Mouse (Mus musculus): Measurements from ENCODE around the gene Lhb.
A peak's percentile ranks its signal among the peaks of the same experiment; 100 is the strongest.

Gene Lhb

GRCm38 (mm10) chr7:45413864-45414739, 6.5 kb upstream of the Lhb start:
- DNase-seq (ENCODE audit: low spot score in 2 of 2), result no peak

GRCm38 (mm10) chr7:45414740-45415224, 5.8 kb upstream of the Lhb start:
- no peak for DNase-seq (ENCODE audit: low spot score in 2 of 2)

- peak; percentile 61 to 66 for DNase-seq (ENCODE audit: low spot score in 2 of 2)
Measured at GRCm38 (mm10) chr7:45415636-45416035, 5.0 kb upstream of the Lhb start.

GRCm38 (mm10) chr7:45417962-45418492, 2.6 kb upstream of the Lhb start:
- no peak for DNase-seq (ENCODE audit: low spot score in 2 of 2)

DNA sequence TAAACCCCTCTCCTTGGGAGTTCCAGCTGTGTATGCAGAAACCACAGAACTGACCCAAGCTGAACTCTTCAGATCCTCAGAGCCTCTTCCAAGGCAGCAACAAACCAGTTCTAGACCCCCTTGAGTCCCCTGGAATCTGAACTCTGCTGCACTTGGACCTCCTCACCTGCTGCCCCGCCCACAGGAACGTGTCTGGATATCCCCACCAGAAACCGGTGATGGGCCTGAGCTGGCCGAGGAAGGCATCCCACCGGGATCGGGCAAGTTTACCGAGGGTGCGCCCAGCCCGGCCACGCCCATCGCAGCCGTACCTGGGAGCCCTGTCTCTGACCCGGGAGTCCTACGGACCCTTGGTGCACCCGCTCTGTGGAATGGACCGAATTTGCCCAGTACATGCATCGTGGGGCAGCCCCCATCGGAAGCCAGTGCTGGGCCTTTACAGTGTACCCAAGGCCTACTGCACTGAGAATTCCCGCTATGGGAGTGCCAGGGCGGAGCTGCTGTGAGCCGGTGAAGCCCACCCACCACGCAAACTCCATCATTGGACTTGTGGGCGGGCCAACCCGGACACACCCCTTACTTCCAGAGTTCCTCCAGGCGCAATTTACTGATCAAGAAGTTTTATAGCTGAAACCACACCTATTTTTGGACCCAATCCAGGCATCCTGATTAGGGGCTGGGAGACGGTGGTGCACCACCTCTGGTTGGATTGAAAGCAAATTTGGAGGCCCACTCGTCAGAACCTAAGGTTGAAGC, 583 bp upstream of the Lhb start:
- no peak for DNase-seq (ENCODE audit: low spot score in 2 of 2)

- DNase-seq (ENCODE audit: low spot score in 2 of 2), result no peak
Measured at GRCm38 (mm10) chr7:45421194-45421593, 574 bp downstream of the Lhb start.

DNA sequence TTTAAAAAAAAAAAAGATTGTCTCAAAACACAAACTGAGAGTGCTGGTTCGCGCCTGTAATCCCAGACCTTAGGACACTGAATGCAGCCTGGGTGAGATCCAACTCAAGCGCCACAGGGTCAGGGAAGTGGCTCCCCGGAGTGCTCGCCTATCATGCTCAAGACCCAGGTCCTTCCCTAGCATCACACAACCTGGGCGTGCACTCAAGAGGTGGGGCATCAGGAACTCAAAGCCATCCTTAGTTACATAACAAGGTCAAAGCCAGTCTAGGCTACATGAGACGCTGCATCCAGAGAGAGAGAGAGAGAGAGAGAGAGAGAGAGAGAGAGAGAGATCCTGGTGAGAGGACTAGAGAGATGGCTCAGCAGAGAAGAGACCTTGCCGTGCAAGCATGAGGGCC, 5.9 kb downstream of the Lhb start:
- no peak for DNase-seq (ENCODE audit: low spot score in 2 of 2)

DNA sequence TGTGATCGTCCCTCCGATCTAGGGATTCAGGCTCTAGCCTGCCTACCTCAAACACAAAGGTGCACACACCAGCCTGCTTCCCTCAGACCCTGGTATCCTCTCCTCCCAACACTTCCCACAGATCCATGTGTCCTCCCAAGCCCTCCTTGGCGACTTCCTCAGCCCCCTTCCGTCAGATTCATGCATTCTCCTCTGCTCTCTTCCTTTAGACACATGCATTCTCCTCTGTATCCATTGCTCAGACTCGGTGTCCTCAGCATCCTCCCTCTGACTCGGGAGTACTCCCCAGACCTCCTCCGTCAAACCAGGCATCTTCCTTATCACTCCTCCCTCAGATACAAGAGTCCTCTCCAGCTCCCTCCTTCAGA, 13.2 kb downstream of the Lhb start:
- DNase-seq (ENCODE audit: low spot score in 2 of 2), result no peak

- DNase-seq (ENCODE audit: low spot score in 2 of 2), result peak; percentile 100
Measured at GRCm38 (mm10) chr7:45434203-45435015, 13.8 kb downstream of the Lhb start, which contains the start of gene Gys1. Gene Gys1, plus strand, starts transcription at chr7:45434844.

GRCm38 (mm10) chr7:45435038-45435437, 14.4 kb downstream of the Lhb start:
- no peak for DNase-seq (ENCODE audit: low spot score in 2 of 2)

DNA sequence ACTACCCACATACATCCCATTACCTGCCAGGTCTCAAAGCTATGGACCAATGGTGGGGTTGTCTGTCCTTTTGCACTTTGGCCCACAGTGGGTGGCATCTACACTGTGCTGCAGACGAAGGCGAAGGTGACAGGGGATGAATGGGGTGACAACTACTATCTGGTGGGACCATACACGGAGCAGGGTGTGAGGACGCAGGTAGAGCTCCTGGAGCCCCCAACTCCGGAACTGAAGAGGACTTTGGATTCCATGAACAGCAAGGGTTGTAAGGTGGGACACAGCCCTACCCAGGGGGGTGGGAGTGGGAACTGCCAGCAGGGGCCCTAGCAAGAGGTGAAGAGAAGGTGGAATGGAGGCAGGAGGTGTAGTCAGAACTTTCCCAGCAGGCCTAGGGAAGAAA, 15.8 kb downstream of the Lhb start:
- DNase-seq (ENCODE audit: low spot score in 2 of 2), result no peak

DNA sequence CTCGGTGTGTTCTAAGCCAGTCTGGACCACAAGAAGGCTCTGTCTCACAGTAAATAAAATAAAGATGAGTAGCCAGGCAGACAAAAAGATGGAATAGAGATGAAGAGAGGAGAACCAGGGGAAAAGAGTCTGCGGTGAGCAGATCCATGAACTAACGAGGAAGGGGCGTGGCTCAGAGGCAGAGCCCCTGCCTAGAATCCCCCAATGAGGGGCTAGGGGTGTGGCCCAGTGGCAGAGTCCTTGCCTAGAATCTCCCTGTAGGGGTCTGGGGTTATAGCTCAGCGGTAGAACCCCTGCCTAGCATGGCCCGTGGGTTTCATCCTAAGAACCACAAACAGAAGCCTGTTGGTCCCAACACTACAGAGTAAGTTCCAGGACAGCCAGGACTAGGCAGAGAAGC, 16.4 kb downstream of the Lhb start:
- no peak for DNase-seq (ENCODE audit: low spot score in 2 of 2)

DNA sequence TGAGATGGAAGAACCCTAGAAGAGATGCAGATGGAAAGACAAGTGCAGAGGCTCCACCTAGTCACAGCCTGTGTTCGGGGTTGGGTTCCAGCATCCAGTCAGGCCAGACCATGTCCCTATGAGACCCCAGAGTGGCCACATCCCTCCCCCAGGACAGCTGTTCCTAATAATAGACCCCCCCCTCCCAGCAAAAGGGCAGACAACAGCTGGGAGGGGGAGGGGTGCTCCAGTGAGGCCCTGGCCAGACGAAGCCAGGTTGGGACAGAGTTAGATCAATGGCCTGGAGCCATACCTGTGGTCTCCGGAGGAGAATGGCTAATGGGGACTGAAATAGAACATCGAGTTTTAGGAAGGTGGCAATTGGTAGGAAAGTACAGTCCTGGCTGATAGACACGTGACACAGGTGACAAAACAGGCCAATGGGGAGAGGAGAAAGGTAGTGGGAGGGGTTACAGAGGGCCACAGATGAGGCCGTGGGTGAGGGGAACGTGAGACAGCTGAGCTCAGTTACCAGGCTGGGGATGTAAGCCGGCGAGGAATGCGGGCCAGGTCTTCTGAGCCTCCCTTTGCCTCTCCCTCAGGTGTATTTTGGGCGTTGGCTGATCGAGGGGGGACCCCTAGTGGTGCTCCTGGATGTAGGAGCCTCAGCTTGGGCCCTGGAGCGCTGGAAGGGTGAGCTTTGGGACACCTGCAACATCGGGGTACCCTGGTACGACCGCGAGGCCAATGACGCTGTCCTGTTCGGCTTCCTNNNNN, 17.1 kb downstream of the Lhb start, which contains the start of gene Ruvbl2:
TSS of gene Ruvbl2 (minus strand) at position 576 of the 756 bp plus-strand sequence.
- no peak for DNase-seq (ENCODE audit: low spot score in 2 of 2)

GRCm38 (mm10) chr7:45443526-45444420, 23.2 kb downstream of the Lhb start:
- DNase-seq (ENCODE audit: low spot score in 2 of 2), result no peak

DNA sequence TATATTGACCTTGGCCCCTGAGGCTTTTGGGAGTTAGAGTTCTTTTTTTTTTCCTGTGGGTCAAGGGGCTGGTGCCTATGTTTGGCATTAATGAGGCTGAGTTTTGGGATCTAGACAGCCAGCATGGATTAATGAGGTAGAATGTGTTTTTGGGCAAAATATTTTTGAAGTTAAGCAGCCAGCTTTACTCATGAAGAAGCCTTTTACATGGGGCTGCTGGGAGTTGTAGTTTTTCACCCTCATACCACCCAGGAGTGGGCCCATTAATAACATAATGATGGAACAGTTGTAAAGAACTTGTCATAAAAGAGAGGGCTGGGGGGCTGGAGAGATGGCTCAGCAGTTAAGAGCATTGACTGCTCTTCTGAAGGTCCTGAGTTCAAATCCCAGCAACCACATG, 26.0 kb downstream of the Lhb start:
- no peak for DNase-seq (ENCODE audit: low spot score in 2 of 2)

DNA sequence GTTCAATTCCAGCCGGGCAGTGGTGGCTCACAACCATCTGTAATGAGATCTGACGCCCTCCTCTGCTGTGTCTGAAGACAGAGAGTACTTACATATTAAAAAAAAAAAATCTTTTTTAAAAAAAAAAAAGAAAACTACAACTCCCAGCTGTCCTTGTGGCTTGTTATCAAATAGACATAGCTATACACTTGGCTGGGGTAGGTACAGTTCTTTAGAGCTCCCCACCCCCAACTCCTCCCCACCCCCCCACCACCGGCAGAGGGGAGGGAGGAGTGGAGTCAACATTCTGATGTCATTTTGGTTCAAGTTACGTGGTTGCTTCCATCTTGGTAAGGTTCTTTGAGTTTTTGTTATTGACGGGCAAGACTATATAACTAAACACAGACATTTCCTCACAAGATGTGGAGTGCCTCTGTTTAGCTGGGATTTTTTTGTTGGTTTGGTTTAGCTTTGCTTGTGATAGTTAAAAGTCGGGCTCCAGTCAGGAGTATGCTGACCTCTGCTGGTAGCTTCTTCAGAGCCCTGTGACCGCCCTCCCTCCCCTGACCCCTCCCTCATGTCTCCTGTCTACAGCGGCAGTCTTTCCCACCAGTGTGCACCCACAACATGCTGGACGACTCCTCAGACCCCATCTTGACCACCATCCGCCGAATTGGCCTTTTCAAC, 26.8 kb downstream of the Lhb start:
- DNase-seq (ENCODE audit: low spot score in 2 of 2), result no peak

DNA sequence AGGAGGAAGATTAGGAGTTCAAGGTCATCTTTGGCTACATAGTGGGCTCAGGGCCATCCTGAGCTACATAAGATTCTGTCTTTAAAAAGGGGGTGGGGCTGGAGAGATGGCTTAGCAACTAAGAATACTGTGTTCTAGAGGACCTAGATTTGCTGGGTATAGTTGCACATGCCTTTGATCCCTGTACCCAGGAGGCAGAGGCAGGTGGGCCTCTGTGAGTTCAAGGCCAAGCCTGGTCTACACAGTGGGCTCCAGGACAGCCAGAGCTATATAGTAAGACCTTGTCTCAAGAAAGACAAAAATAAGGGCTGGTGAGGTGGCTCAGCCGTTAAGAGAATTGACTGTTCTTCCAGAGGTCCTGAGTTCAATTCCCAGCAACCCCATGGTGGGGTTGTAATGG, 29.4 kb downstream of the Lhb start:
- DNase-seq (ENCODE audit: low spot score in 2 of 2), result no peak

DNA sequence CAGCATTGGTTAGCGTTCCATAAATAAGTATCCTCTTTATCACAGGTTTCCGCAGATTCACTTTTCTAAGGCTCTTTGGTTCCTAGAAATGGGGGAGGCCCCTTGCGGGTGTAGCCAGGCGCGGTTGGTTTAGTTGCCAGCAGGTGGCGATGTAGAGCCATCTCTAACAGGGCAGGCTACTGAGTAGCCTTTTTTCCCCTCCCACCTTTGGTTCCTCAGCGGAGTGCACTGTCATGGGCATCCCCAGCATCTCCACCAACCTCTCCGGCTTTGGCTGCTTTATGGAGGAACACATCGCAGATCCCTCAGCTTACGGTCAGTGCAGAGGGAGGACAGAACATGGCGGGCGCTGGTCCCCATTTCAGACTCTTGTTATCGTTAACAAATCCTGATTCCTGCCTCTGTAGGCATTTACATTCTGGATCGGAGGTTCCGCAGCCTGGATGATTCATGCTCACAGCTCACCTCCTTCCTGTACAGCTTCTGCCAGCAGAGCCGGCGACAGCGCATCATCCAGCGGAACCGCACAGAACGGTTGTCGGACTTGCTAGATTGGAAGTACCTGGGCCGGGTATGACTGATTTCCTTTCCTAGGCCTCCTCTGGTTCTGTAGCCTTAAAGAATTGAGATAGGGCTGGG, 30.8 kb downstream of the Lhb start:
- DNase-seq (ENCODE audit: low spot score in 2 of 2), result peak; percentile 72 to 88

DNA sequence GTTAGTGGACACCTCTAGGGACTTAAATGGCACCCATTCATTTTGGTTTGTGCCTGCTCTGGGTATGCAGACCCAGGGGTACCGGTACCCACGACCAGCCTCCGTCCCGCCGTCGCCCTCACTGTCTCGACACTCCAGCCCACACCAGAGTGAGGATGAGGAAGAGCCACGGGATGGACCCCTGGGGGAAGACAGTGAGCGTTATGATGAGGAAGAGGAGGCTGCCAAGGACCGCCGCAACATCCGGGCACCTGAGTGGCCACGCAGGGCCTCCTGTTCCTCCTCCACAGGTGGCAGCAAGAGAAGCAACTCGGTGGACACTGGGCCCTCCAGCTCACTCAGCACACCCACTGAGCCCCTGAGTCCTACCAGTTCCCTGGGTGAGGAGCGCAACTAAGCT, 34.4 kb downstream of the Lhb start:
- no peak for DNase-seq (ENCODE audit: low spot score in 2 of 2)

Data from natural killer cell, adult 2 months (primary cell).